Mouse (Mus musculus) small intestine, adult 2 months (tissue): ENCODE measurements around the gene Gm10153.

Experiments used
- CTCF ChIP-seq: fragments of 200-500 bp; IDR thresholded peaks from 2 replicates; pipeline ENCODE4 v1.5.1; 2012; ENCODE audit warnings: low read depth, mild to moderate bottlenecking, control low read depth, inconsistent platforms, low read length, moderate library complexity, mixed read lengths; ENCODE audit not compliant: insufficient replicate concordance, insufficient read length; ENCODE audit errors: extremely low read depth
- POLR2A ChIP-seq: fragments of 200-500 bp; IDR thresholded peaks from 2 replicates; pipeline ENCODE4 v1.6.1; 2012; ENCODE audit warnings: low read depth, mild to moderate bottlenecking, control low read depth, inconsistent platforms, low read length, moderate library complexity

DNA sequence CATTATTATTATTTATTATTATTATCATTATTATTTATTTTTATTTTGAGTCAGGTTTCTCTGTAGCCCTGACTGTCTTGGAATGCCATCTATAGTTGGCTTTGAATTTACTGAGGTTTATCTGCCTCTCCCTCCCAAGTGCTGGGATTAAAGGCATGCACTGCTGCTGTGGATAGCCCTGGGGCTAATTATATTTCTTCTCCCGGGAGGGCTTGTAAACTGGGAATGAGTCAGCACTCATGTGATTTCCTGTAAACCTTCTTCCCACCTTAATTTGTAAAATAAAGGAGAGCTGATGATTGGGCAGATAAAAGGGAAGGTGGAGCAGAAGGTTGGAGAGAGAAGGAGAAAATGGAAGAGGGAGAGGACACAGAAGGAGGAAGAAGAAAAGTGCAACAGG lies 49.5 kb downstream of the Gm10153 start:
- TF ChIP-seq POLR2A = no peak
- TF ChIP-seq CTCF = no peak
